Mouse (Mus musculus): ENCODE measurements at regions not wholly inside any gene's neighbourhood (a gene's known extent, or its start where the extent isn't known, plus 50 kb on each side); places are given as distances from the start of the nearest gene placed in this dataset.

GRCm38 (mm10) chr10:124945257-124945656, 444.0 kb downstream of the Slc16a7 start:
- Histone ChIP-seq H3K4me1 (ENCODE audit: control insufficient read depth in 1 of 2, insufficient read depth in 2 of 2) (no peaks in the 10 kb centered on the region), H3K9ac (ENCODE audit: insufficient read depth, low read depth) (no peak overlapping the region), H3K27me3 (replicated peaks) (no peaks in the 10 kb centered on the region), H3K4me2 (ENCODE audit: insufficient read depth, low read depth, poor library complexity, severe bottlenecking) (no peak overlapping the region), H3K27ac (ENCODE audit: insufficient read depth, low read depth) (no peak overlapping the region), H3K9me3 (replicated peaks; ENCODE audit: low read length) (peaks cover 43% of the 10 kb centered on the region), H3K4me3 (replicated peaks in 1 of 3; ENCODE audit: low read depth in 2 of 3, low read length in 2 of 3, poor library complexity in 1 of 3) (no peak overlapping the region), H3K79me2 (replicated peaks; ENCODE audit: control insufficient read depth, extremely low read depth, insufficient read depth, poor library complexity, severe bottlenecking) (no peaks in the 10 kb centered on the region), H3K36me3 (replicated peaks in 1 of 2; ENCODE audit: control insufficient read depth in 1 of 2, insufficient read depth in 1 of 2, low read length in 1 of 2) (no peaks in the 10 kb centered on the region)
- no peak for DNase-seq (ENCODE audit: extremely low read depth)
- dilution Hi-C loops (cut with MboI; ENCODE audit: extremely low pct_ligation_motif_present, extremely low pct_unique_long_range_greater_than_20kb, low sequenced_read_pairs), result no loop called here
- in situ Hi-C loops (cut with MboI; ENCODE audit: low pct_ligation_motif_present, low pct_unique_long_range_greater_than_20kb, low sequenced_read_pairs), result no loop called here
- no peak for TF ChIP-seq TBP (conservative IDR thresholded peaks at IDR 0.05; ENCODE audit: low read depth, low read length)
- TF ChIP-seq CHD1 (IDR thresholded peaks at IDR 0.05; ENCODE audit: low read depth, low read length), result no peak
- TF ChIP-seq ZC3H11A (IDR thresholded peaks at IDR 0.05; ENCODE audit: low read depth, low read length), result no peak
- no peak for TF ChIP-seq ELF1 (IDR thresholded peaks at IDR 0.05; ENCODE audit: low read depth, low read length)
- TF ChIP-seq ZNF384 (IDR thresholded peaks at IDR 0.05; ENCODE audit: low read depth, low read length), result no peak
- TF ChIP-seq ZMIZ1 (IDR thresholded peaks at IDR 0.05; ENCODE audit: low read depth, low read length), result no peak

- in situ Hi-C loops (cut with MboI; ENCODE audit: low pct_ligation_motif_present, low pct_unique_long_range_greater_than_20kb, low sequenced_read_pairs), result no loop called here
Measured at GRCm38 (mm10) chr10:124942214-124942613, 447.1 kb downstream of the Slc16a7 start.

DNA sequence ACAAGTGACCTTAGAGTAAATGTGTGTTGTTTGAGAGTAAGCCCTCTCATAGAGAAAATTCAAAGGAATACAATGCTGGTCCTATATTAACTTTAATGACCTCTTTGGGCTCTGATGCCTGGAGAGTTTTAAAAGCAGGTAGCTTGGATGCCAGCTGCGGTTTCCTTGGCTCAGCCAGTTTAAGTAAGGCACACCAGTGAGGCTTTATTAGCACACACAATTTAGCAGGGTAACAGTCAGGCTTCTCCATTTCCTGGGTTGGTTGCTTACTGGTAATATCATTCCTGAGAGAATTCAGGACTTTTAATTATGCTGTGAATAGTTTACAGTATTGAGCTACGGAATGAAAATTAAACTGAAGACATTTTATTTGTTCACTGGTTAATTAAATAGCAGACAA, 462.0 kb downstream of the Slc16a7 start:
- TF ChIP-seq BHLHE40 (IDR thresholded peaks at IDR 0.05; ENCODE audit: low read depth, low read length) (no peak), UBTF (IDR thresholded peaks at IDR 0.05; ENCODE audit: low read depth, low read length) (no peak), MAZ (IDR thresholded peaks at IDR 0.05; ENCODE audit: low read depth, low read length) (no peak), EP300 (IDR thresholded peaks at IDR 0.05; ENCODE audit: low read length) (no peak), JUN (IDR thresholded peaks at IDR 0.05; ENCODE audit: insufficient read depth, low read depth, low read length) (no peak), TCF12 (IDR thresholded peaks at IDR 0.05; ENCODE audit: low read depth, low read length) (no peak), NRF1 (IDR thresholded peaks at IDR 0.05; ENCODE audit: low read depth, low read length) (no peak), POLR2A (IDR thresholded peaks at IDR 0.05; ENCODE audit: low read depth, low read length) (no peak), KAT2A (IDR thresholded peaks at IDR 0.05; ENCODE audit: insufficient replicate concordance, low read length) (no peak), MYC (IDR thresholded peaks at IDR 0.05; ENCODE audit: low read depth, low read length) (no peak), SIN3A (IDR thresholded peaks at IDR 0.05; ENCODE audit: low read length) (no peak)
- dilution Hi-C loops (cut with MboI; ENCODE audit: extremely low pct_ligation_motif_present, extremely low pct_unique_long_range_greater_than_20kb, low sequenced_read_pairs) (no loop called here), in situ Hi-C loops (cut with MboI; ENCODE audit: low pct_ligation_motif_present, low pct_unique_long_range_greater_than_20kb, low sequenced_read_pairs) (no loop called here)
- DNase-seq (ENCODE audit: extremely low read depth), result no peak
- no peaks in the 10 kb centered on the region for H3K27me3 ChIP-seq (replicated peaks)
- H3K9me3 ChIP-seq (replicated peaks; ENCODE audit: low read length), result peaks cover 14% of the 10 kb centered on the region
- no peak overlapping the region for H3K27ac ChIP-seq (ENCODE audit: insufficient read depth, low read depth)
- no peaks in the 10 kb centered on the region for H3K36me3 ChIP-seq (replicated peaks in 1 of 2; ENCODE audit: control insufficient read depth in 1 of 2, insufficient read depth in 1 of 2, low read length in 1 of 2)
- H3K4me1 ChIP-seq (ENCODE audit: control insufficient read depth in 1 of 2, insufficient read depth in 2 of 2), result no peaks in the 10 kb centered on the region
- H3K4me3 ChIP-seq (replicated peaks in 1 of 3; ENCODE audit: low read depth in 2 of 3, low read length in 2 of 3, poor library complexity in 1 of 3), result no peak overlapping the region
- H3K9ac ChIP-seq (ENCODE audit: insufficient read depth, low read depth), result no peak overlapping the region
- no peak overlapping the region for H3K4me2 ChIP-seq (ENCODE audit: insufficient read depth, low read depth, poor library complexity, severe bottlenecking)
- no peaks in the 10 kb centered on the region for H3K79me2 ChIP-seq (replicated peaks; ENCODE audit: control insufficient read depth, extremely low read depth, insufficient read depth, poor library complexity, severe bottlenecking)

More at GRCm38 (mm10) chr10:124942214-124942613, 447.1 kb downstream of the Slc16a7 start:
- TF ChIP-seq MAX (IDR thresholded peaks at IDR 0.05; ENCODE audit: low read length) (no peak), MXI1 (IDR thresholded peaks at IDR 0.05; ENCODE audit: low read depth, low read length) (no peak), EP300 (IDR thresholded peaks at IDR 0.05; ENCODE audit: low read length) (no peak), JUND (conservative IDR thresholded peaks at IDR 0.05; ENCODE audit: low read depth, low read length) (no peak), BHLHE40 (IDR thresholded peaks at IDR 0.05; ENCODE audit: low read depth, low read length) (no peak), PAX5 (IDR thresholded peaks at IDR 0.05; ENCODE audit: low read length) (no peak), SIN3A (IDR thresholded peaks at IDR 0.05; ENCODE audit: low read length) (no peak), RCOR1 (conservative IDR thresholded peaks at IDR 0.05; ENCODE audit: low read depth, low read length) (no peak), MYC (IDR thresholded peaks at IDR 0.05; ENCODE audit: low read depth, low read length) (no peak), MEF2A (IDR thresholded peaks at IDR 0.05; ENCODE audit: borderline replicate concordance, low read depth, low read length) (no peak), RAD21 (IDR thresholded peaks at IDR 0.05; ENCODE audit: low read depth, low read length) (no peak), ZMIZ1 (IDR thresholded peaks at IDR 0.05; ENCODE audit: low read depth, low read length) (no peak), POLR2A (IDR thresholded peaks at IDR 0.05; ENCODE audit: low read depth, low read length) (no peak)
- Histone ChIP-seq H3K27me3 (replicated peaks) (no peaks in the 10 kb centered on the region), H3K36me3 (replicated peaks in 1 of 2; ENCODE audit: control insufficient read depth in 1 of 2, insufficient read depth in 1 of 2, low read length in 1 of 2) (no peaks in the 10 kb centered on the region), H3K4me3 (replicated peaks in 1 of 3; ENCODE audit: low read depth in 2 of 3, low read length in 2 of 3, poor library complexity in 1 of 3) (no peak overlapping the region), H3K27ac (ENCODE audit: insufficient read depth, low read depth) (no peak overlapping the region), H3K9me3 (replicated peaks; ENCODE audit: low read length) (peaks cover 51% of the 10 kb centered on the region), H3K9ac (ENCODE audit: insufficient read depth, low read depth) (no peak overlapping the region), H3K79me2 (replicated peaks; ENCODE audit: control insufficient read depth, extremely low read depth, insufficient read depth, poor library complexity, severe bottlenecking) (no peaks in the 10 kb centered on the region), H3K4me1 (ENCODE audit: control insufficient read depth in 1 of 2, insufficient read depth in 2 of 2) (no peaks in the 10 kb centered on the region), H3K4me2 (ENCODE audit: insufficient read depth, low read depth, poor library complexity, severe bottlenecking) (no peak overlapping the region)
- dilution Hi-C loops (cut with MboI; ENCODE audit: extremely low pct_ligation_motif_present, extremely low pct_unique_long_range_greater_than_20kb, low sequenced_read_pairs), result no loop called here
- no peak for DNase-seq (ENCODE audit: extremely low read depth)
